In the genomic region with DNA sequence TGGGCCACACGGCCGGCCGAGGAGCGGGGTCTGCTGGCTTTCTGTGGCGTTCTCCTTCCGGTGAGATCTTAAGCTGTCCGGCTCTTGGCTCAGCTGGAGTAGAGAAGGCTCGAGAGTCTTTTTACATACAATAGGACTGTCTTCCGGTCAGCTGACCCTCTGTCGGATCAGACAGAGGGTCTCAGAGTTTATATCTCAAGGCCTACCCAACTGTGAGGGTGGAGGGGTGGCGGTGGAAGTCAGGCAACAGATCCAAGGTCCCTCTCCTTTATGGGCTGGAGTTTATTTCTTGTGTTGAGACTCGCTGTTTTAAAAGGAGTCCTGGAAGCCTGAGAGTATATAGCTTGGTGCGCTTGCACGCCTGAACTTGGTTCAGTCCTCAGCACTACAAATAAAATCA, we compare ENCODE assay signal across 9 mouse cellular contexts. TPM values are rescaled to one million over a fixed set of nuclear protein-coding genes. Genes with fewer than 3 reads are reported as not detected.
DNase-seq lines count a peak whose midpoint lies in the region; ATAC-seq and TF ChIP-seq lines count a peak whose summit lies in the region.
"Had no signal": no experiment of that assay in that cellular context is flagged by ENCODE, and none has a peak within 500 bp of the region (broad histone marks: within the 10 kb centered on the region; RNA-seq: fewer than 3 reads in every experiment).

A gene (minus strand): TSS at position 101 of the 400 bp plus-strand sequence.

- no peaks in the 10 kb centered on the region for H3K27me3 ChIP-seq in hindbrain, embryonic 14.5 days (ENCODE audit: control insufficient read depth, insufficient read depth, low read length)
- H3K27me3 ChIP-seq in hindbrain, embryonic 10.5 days (ENCODE audit: insufficient read depth, poor library complexity, severe bottlenecking), result no peaks in the 10 kb centered on the region
- 0 out of 2 replicates have a peak, but pooled peaks cover 8% of the 10 kb centered on the region for H3K27me3 ChIP-seq in G1E (ENCODE audit: insufficient read depth, low read length)
- no peaks in the 10 kb centered on the region for H3K27me3 ChIP-seq in embryonic facial prominence, embryonic 15.5 days
- H3K27me3 ChIP-seq in limb, embryonic 14.5 days (ENCODE audit: control insufficient read depth, insufficient read depth, low read length), result no peaks in the 10 kb centered on the region
- H3K27me3 ChIP-seq in forebrain, embryonic 15.5 days, result no peaks in the 10 kb centered on the region

- no peak within 1 kb of the TSS for H3K27ac ChIP-seq in hindbrain, embryonic 14.5 days
- no peak within 1 kb of the TSS for H3K27ac ChIP-seq in hindbrain, embryonic 10.5 days
- no peak within 1 kb of the TSS for H3K27ac ChIP-seq in embryonic facial prominence, embryonic 15.5 days (replicated peaks)
- no peak within 1 kb of the TSS for H3K27ac ChIP-seq in limb, embryonic 14.5 days (replicated peaks; ENCODE audit: low read depth, low read length)
- H3K27ac ChIP-seq in forebrain, embryonic 15.5 days (replicated peaks), result no peak within 1 kb of the TSS
- H3K27ac ChIP-seq: left cerebral cortex, adult 2 months had no signal

- no peak for DNase-seq in hindbrain, embryonic 14.5 days (ENCODE audit: low spot score)
- DNase-seq in hindbrain, embryonic 10.5 days (ENCODE audit: low spot score), result no peak
- DNase-seq in G1E (ENCODE audit: low spot score), result no peak
- DNase-seq in limb, embryonic 14.5 days (ENCODE audit: low spot score), result no peak
- no peak for DNase-seq in cerebellum, postnatal 36 days
- DNase-seq in embryo, embryonic 11 days, result no peak

- 90% methylated on average over 14 of the region's 14 CpGs for WGBS in hindbrain, embryonic 14.5 days
- WGBS in hindbrain, embryonic 10.5 days, result 90% methylated on average over 14 of the region's 14 CpGs
- 84% methylated on average over 14 of the region's 14 CpGs for whole genome bisulfite sequencing in embryonic facial prominence, embryonic 15.5 days
- WGBS in limb, embryonic 14.5 days, result 87% methylated on average over 14 of the region's 14 CpGs
- 89% methylated on average over 14 of the region's 14 CpGs for WGBS in forebrain, embryonic 15.5 days

- H3K9me3 ChIP-seq in hindbrain, embryonic 14.5 days (ENCODE audit: control insufficient read depth, low read length), result no peaks in the 10 kb centered on the region
- no peaks in the 10 kb centered on the region for H3K9me3 ChIP-seq in hindbrain, embryonic 10.5 days
- H3K9me3 ChIP-seq in G1E (replicated peaks), result no peaks in the 10 kb centered on the region
- no peaks in the 10 kb centered on the region for H3K9me3 ChIP-seq in embryonic facial prominence, embryonic 15.5 days (replicated peaks)
- H3K9me3 ChIP-seq in limb, embryonic 14.5 days (ENCODE audit: control insufficient read depth, low read length), result no peaks in the 10 kb centered on the region
- no peaks in the 10 kb centered on the region for H3K9me3 ChIP-seq in forebrain, embryonic 15.5 days

- no peaks in the 10 kb centered on the region for H3K36me3 ChIP-seq in hindbrain, embryonic 14.5 days (replicated peaks; ENCODE audit: control insufficient read depth, insufficient read depth)
- H3K36me3 ChIP-seq in hindbrain, embryonic 10.5 days, result no peaks in the 10 kb centered on the region
- H3K36me3 ChIP-seq in G1E (replicated peaks), result no peaks in the 10 kb centered on the region
- H3K36me3 ChIP-seq in embryonic facial prominence, embryonic 15.5 days, result no peaks in the 10 kb centered on the region
- no peaks in the 10 kb centered on the region for H3K36me3 ChIP-seq in limb, embryonic 14.5 days (ENCODE audit: control insufficient read depth, insufficient read depth, low read length)
- no peaks in the 10 kb centered on the region for H3K36me3 ChIP-seq in forebrain, embryonic 15.5 days

- H3K4me2 ChIP-seq in hindbrain, embryonic 14.5 days (replicated peaks), result no peak within 1 kb of the TSS
- H3K4me2 ChIP-seq in embryonic facial prominence, embryonic 15.5 days (replicated peaks), result no peak within 1 kb of the TSS
- H3K4me2 ChIP-seq in limb, embryonic 14.5 days (replicated peaks; ENCODE audit: low read depth, low read length, severe bottlenecking), result no peak within 1 kb of the TSS
- H3K4me2 ChIP-seq in forebrain, embryonic 15.5 days (replicated peaks), result no peak within 1 kb of the TSS

- no peaks in the 10 kb centered on the region for H3K4me1 ChIP-seq in hindbrain, embryonic 14.5 days (replicated peaks; ENCODE audit: control insufficient read depth, insufficient read depth, low read length)
- no peaks in the 10 kb centered on the region for H3K4me1 ChIP-seq in hindbrain, embryonic 10.5 days (replicated peaks)
- peaks cover 8% of the 10 kb centered on the region for H3K4me1 ChIP-seq in G1E (ENCODE audit: insufficient read depth, low read depth, low read length)
- H3K4me1 ChIP-seq in embryonic facial prominence, embryonic 15.5 days, result no peaks in the 10 kb centered on the region
- H3K4me1 ChIP-seq in limb, embryonic 14.5 days (ENCODE audit: control insufficient read depth, insufficient read depth, low read length), result no peaks in the 10 kb centered on the region
- no peaks in the 10 kb centered on the region for H3K4me1 ChIP-seq in forebrain, embryonic 15.5 days

- no peak within 1 kb of the TSS for H3K9ac ChIP-seq in hindbrain, embryonic 14.5 days
- H3K9ac ChIP-seq in embryonic facial prominence, embryonic 15.5 days, result no peak within 1 kb of the TSS
- H3K9ac ChIP-seq in limb, embryonic 14.5 days (ENCODE audit: low read depth, low read length, severe bottlenecking), result no peak within 1 kb of the TSS
- H3K9ac ChIP-seq in forebrain, embryonic 15.5 days (replicated peaks), result no peak within 1 kb of the TSS

- ATAC-seq in hindbrain, embryonic 14.5 days (ENCODE audit: low FRiP score), result no peak
- ATAC-seq in G1E (ENCODE audit: extremely low read depth, insufficient number of reproducible peaks, low FRiP score, poor library complexity, severe bottlenecking), result no peak
- no peak for ATAC-seq in embryonic facial prominence, embryonic 15.5 days (ENCODE audit: insufficient number of reproducible peaks, low FRiP score, low TSS enrichment, low read depth)
- no peak for ATAC-seq in limb, embryonic 14.5 days (ENCODE audit: low FRiP score, low read depth)
- ATAC-seq in forebrain, embryonic 15.5 days (replicated peaks), result no peak

- no peak for TF ChIP-seq POLR2A in limb, embryonic 14.5 days (IDR thresholded peaks at IDR 0.05; ENCODE audit: borderline replicate concordance, extremely low read depth, insufficient read depth, insufficient read length)

- no peak within 1 kb of the TSS for H3K4me3 ChIP-seq in hindbrain, embryonic 14.5 days (replicated peaks; ENCODE audit: low read length)
- no peak within 1 kb of the TSS for H3K4me3 ChIP-seq in hindbrain, embryonic 10.5 days
- H3K4me3 ChIP-seq in G1E (ENCODE audit: low read depth, low read length), result no peak within 1 kb of the TSS
- no peak within 1 kb of the TSS for H3K4me3 ChIP-seq in embryonic facial prominence, embryonic 15.5 days (replicated peaks)
- H3K4me3 ChIP-seq in limb, embryonic 14.5 days (replicated peaks; ENCODE audit: low read length), result no peak within 1 kb of the TSS
- H3K4me3 ChIP-seq in forebrain, embryonic 15.5 days, result no peak within 1 kb of the TSS
- H3K4me3 ChIP-seq: left cerebral cortex, adult 2 months had no signal

- TF ChIP-seq CTCF in G1E (IDR thresholded peaks at IDR 0.05; ENCODE audit: low read depth, low read length), result no peak

RNA-seq across cellular contexts. Expression of the gene that starts here (rescaled TPM):
- polyA plus RNA-seq in hindbrain, embryonic 14.5 days (2014; fragmentation: Nextera tagmentation; extraction: Ambion mirVana), result 11.5 and 13.8 TPM in 2 replicates
- 3.6 and 3.7 TPM in 2 replicates for polyA plus RNA-seq in hindbrain, embryonic 10.5 days (2016; fragmentation: Nextera tagmentation; extraction: Ambion mirVana)
- total RNA-seq in G1E (2014; fragmentation: Nextera tagmentation) (700 and 806 TPM in 2 replicates), G1E (2017) (437 and 463 TPM in 2 replicates)
- polyA plus RNA-seq in G1E (2012), result 18.3 and 92.7 TPM in 2 replicates
- 43.9 and 48.5 TPM in 2 replicates for polyA plus RNA-seq in embryonic facial prominence, embryonic 15.5 days (2015; fragmentation: Nextera tagmentation; extraction: Ambion mirVana)
- 11.2 and 14.7 TPM in 2 replicates for polyA plus RNA-seq in limb, embryonic 14.5 days (2012; rRNA removed)
- 35.3 and 49.4 TPM in 2 replicates for polyA plus RNA-seq in limb, embryonic 14.5 days (2014; fragmentation: Nextera tagmentation; extraction: Ambion mirVana)
- polyA plus RNA-seq in forebrain, embryonic 15.5 days (2015; fragmentation: Nextera tagmentation; extraction: Ambion mirVana), result 5.5 and 6.4 TPM in 2 replicates
